Mouse (Mus musculus): Measurements from ENCODE around the gene Rad23b. TPM values are rescaled to one million over a fixed set of nuclear protein-coding genes. Genes with fewer than 3 reads are reported as not detected.

Gene Rad23b
- polyA plus RNA-seq, 1 experiment from 2014 or later, result 92.6 TPM

DNA sequence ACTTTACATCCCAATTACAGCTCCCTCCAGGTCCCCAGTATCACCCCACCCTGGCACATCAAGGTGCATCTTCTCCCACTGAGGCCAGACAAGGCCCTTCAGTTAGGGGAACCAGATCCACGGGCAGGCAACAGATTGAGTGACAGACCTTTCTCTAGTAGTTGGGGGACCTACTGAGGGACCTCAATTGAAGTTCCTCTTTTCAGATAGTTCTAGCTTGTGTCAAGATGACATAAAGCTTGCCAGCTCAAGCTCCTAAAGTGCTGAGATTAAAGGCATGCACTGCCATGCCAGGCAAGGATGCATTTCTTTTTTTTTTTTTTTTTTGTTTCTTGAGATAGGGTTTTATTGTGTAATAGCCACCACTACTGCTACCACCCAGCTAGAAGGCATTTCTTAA is 16.2 kb downstream of the Rad23b start:
- no peak overlapping the region for H3K4me3 ChIP-seq
- no peaks in the 10 kb centered on the region for H3K27me3 ChIP-seq
- 69% methylated on average over 1 of the region's 1 CpGs for WGBS
- H3K4me2 ChIP-seq, result no peak overlapping the region
- peaks cover 7% of the 10 kb centered on the region for H3K4me1 ChIP-seq (replicated peaks)
- no peak overlapping the region for H3K9ac ChIP-seq
- H3K9me3 ChIP-seq, result no peaks in the 10 kb centered on the region
- H3K36me3 ChIP-seq, result peaks cover 11% of the 10 kb centered on the region
- ATAC-seq (ENCODE audit: low FRiP score), result no peak
- H3K27ac ChIP-seq, result peak overlapping the region; percentile 37; the same call in 1 of the 2 replicates

DNA sequence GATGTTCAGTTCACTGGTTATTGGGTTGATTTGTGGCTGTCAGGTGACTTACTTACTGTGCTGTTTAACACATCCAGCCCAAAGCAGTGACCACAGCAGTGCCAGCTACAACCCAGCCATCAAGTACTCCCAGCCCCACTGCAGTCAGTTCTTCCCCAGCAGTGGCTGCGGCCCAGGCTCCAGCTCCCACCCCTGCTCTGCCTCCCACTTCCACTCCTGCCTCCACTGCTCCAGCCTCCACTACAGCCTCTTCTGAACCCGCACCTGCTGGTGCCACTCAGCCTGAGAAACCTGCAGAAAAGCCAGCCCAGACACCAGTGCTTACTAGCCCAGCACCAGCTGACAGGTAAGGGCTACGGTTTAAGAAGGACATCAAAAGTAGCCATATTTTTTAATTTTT is 20.3 kb downstream of the Rad23b start:
- Histone ChIP-seq H3K36me3 (peaks cover 19% of the 10 kb centered on the region), H3K9ac (no peak overlapping the region), H3K4me1 (replicated peaks) (peaks cover 10% of the 10 kb centered on the region), H3K9me3 (no peaks in the 10 kb centered on the region), H3K4me2 (no peak overlapping the region), H3K4me3 (no peak overlapping the region), H3K27me3 (no peaks in the 10 kb centered on the region), H3K27ac (no peak overlapping the region)
- no peak for ATAC-seq (ENCODE audit: low FRiP score)
- 97% methylated on average over 3 of the region's 3 CpGs for WGBS

DNA sequence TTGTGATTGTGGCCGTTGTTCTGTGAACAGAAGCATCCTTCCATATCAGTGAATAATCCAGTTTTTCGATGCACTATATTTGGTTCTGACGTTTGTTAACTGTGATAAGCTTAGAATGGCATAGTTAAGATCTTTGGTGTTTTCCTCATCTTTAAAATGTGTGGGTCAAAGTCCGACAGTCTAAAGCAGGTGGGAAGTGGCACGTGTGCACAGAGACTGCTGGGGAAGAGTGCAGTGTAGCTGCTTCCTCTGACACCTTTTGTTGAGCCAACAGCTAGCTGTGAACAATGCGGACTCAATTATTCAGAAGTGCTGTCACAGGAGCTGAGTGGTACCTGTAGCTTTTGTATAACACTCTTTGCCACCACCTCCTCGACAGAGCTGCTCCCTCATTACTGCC is 21.5 kb downstream of the Rad23b start:
- Histone ChIP-seq H3K9me3 (no peaks in the 10 kb centered on the region), H3K27me3 (no peaks in the 10 kb centered on the region), H3K4me1 (replicated peaks) (0 out of 2 replicates have a peak, but pooled peaks cover 3% of the 10 kb centered on the region), H3K9ac (no peak overlapping the region), H3K4me3 (no peak overlapping the region), H3K27ac (no peak overlapping the region), H3K36me3 (peaks cover 19% of the 10 kb centered on the region), H3K4me2 (no peak overlapping the region)
- WGBS, result 87% methylated on average over 7 of the region's 7 CpGs
- ATAC-seq (ENCODE audit: low FRiP score), result no peak

DNA sequence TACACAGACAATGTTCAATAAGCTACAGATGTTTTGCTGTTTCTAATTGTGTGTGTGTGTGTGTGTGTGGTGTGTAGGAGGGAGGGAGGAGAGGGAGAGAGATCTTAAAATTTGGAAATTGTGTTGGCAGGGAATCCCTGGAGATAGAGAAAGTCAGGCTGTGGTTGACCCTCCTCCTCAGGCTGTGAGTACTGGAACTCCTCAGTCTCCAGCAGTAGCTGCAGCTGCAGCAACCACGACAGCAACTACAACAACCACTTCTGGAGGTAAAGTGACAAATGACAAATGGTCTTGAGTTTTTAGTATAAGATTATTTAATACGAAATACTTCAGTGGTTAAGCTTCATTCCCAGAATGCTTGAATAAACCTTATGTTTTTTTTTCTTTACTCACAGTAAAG is 32.5 kb downstream of the Rad23b start:
- H3K36me3 ChIP-seq, result peaks cover 83% of the 10 kb centered on the region
- H3K27ac ChIP-seq, result no peak overlapping the region
- H3K4me1 ChIP-seq (replicated peaks), result no peaks in the 10 kb centered on the region
- H3K9me3 ChIP-seq, result no peaks in the 10 kb centered on the region
- WGBS, result 90% methylated on average over 2 of the region's 2 CpGs
- H3K4me3 ChIP-seq, result no peak overlapping the region
- H3K9ac ChIP-seq, result no peak overlapping the region
- H3K27me3 ChIP-seq, result no peaks in the 10 kb centered on the region
- ATAC-seq (ENCODE audit: low FRiP score), result no peak
- H3K4me2 ChIP-seq, result no peak overlapping the region

- no peak overlapping the region for H3K9ac ChIP-seq
- WGBS, result 82% methylated on average over 2 of the region's 2 CpGs
These were observed 36.9 kb downstream of the Rad23b start for GRCm38 (mm10) chr4:55386768-55387167.

GRCm38 (mm10) chr4:55391480-55391879 is 41.6 kb downstream of the Rad23b start:
- no peaks in the 10 kb centered on the region for H3K9me3 ChIP-seq
- no peaks in the 10 kb centered on the region for H3K4me1 ChIP-seq (replicated peaks)
- no peak overlapping the region for H3K4me3 ChIP-seq
- H3K27ac ChIP-seq, result no peak overlapping the region
- WGBS, result 93% methylated on average over 1 of the region's 1 CpGs
- H3K36me3 ChIP-seq, result peaks cover 27% of the 10 kb centered on the region
- no peak overlapping the region for H3K4me2 ChIP-seq
- ATAC-seq (ENCODE audit: low FRiP score), result no peak
- no peak overlapping the region for H3K9ac ChIP-seq
- no peaks in the 10 kb centered on the region for H3K27me3 ChIP-seq

More at GRCm38 (mm10) chr4:55386768-55387167, 36.9 kb downstream of the Rad23b start:
- Histone ChIP-seq H3K27me3 (no peaks in the 10 kb centered on the region), H3K9me3 (no peaks in the 10 kb centered on the region), H3K27ac (no peak overlapping the region), H3K4me2 (no peak overlapping the region), H3K4me1 (replicated peaks) (no peaks in the 10 kb centered on the region), H3K36me3 (peaks cover 64% of the 10 kb centered on the region), H3K4me3 (no peak overlapping the region)
- ATAC-seq (ENCODE audit: low FRiP score), result no peak

GRCm38 (mm10) chr4:55392445-55392844 is 42.6 kb downstream of the Rad23b start:
- no peak overlapping the region for H3K27ac ChIP-seq
- H3K4me3 ChIP-seq, result no peak overlapping the region
- no peaks in the 10 kb centered on the region for H3K27me3 ChIP-seq
- H3K4me2 ChIP-seq, result no peak overlapping the region
- no peak overlapping the region for H3K9ac ChIP-seq
- ATAC-seq (ENCODE audit: low FRiP score), result no peak
- 91% methylated on average over 7 of the region's 7 CpGs for WGBS
- peaks cover 20% of the 10 kb centered on the region for H3K36me3 ChIP-seq
- H3K4me1 ChIP-seq (replicated peaks), result no peaks in the 10 kb centered on the region
- H3K9me3 ChIP-seq, result no peaks in the 10 kb centered on the region

GRCm38 (mm10) chr4:55397911-55398762 is 48.3 kb downstream of the Rad23b start:
- Histone ChIP-seq H3K9me3 (no peaks in the 10 kb centered on the region), H3K4me1 (replicated peaks) (no peaks in the 10 kb centered on the region), H3K27me3 (no peaks in the 10 kb centered on the region), H3K4me2 (no peak overlapping the region), H3K27ac (no peak overlapping the region), H3K4me3 (no peak overlapping the region), H3K9ac (no peak overlapping the region), H3K36me3 (no peaks in the 10 kb centered on the region; the same call in 1 of the 2 replicates)
- WGBS, result 49% methylated on average over 17 of the region's 17 CpGs
- ATAC-seq (ENCODE audit: low FRiP score), result no peak

DNA sequence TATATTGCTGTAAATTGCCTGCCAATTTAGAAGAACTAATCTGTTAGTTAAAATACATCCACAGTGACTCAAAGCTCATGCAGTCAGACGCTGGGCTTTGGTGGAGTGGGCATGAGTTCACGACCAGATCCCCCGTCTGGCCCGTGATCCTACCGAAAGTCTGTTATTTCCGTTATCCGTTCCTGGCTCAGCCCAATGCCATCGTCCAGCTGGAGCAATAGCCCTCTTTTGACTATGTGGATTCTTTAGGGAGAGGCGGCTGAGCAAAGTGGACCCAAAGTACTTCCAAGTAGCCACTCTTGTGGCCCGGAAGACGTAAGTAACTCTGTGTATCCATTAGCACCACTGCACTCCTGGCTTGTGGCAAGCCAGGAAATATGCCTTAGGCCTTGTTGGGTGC is 49.1 kb downstream of the Rad23b start:
- no peak overlapping the region for H3K4me2 ChIP-seq
- no peak overlapping the region for H3K9ac ChIP-seq
- 93% methylated on average over 11 of the region's 11 CpGs for WGBS
- no peak overlapping the region for H3K27ac ChIP-seq
- H3K4me3 ChIP-seq, result no peak overlapping the region
- H3K27me3 ChIP-seq, result no peaks in the 10 kb centered on the region
- H3K36me3 ChIP-seq, result no peaks in the 10 kb centered on the region
- ATAC-seq (ENCODE audit: low FRiP score), result no peak
- H3K4me1 ChIP-seq (replicated peaks), result no peaks in the 10 kb centered on the region
- H3K9me3 ChIP-seq, result no peaks in the 10 kb centered on the region

GRCm38 (mm10) chr4:55405329-55405728 is 55.5 kb downstream of the Rad23b start:
- Histone ChIP-seq H3K9me3 (no peaks in the 10 kb centered on the region), H3K9ac (no peak overlapping the region), H3K4me1 (replicated peaks) (no peaks in the 10 kb centered on the region), H3K27me3 (no peaks in the 10 kb centered on the region), H3K4me3 (no peak overlapping the region), H3K36me3 (no peaks in the 10 kb centered on the region), H3K4me2 (no peak overlapping the region), H3K27ac (no peak overlapping the region)
- 24% methylated on average over 3 of the region's 3 CpGs for WGBS
- no peak for ATAC-seq (ENCODE audit: low FRiP score)

GRCm38 (mm10) chr4:55406558-55406957 is 56.7 kb downstream of the Rad23b start:
- H3K9me3 ChIP-seq, result no peaks in the 10 kb centered on the region
- no peaks in the 10 kb centered on the region for H3K36me3 ChIP-seq
- H3K27me3 ChIP-seq, result no peaks in the 10 kb centered on the region
- no peak for ATAC-seq (ENCODE audit: low FRiP score)
- H3K4me1 ChIP-seq (replicated peaks), result no peaks in the 10 kb centered on the region
- 95% methylated on average over 1 of the region's 1 CpGs for WGBS
- H3K27ac ChIP-seq, result no peak overlapping the region
- no peak overlapping the region for H3K4me2 ChIP-seq
- no peak overlapping the region for H3K4me3 ChIP-seq
- no peak overlapping the region for H3K9ac ChIP-seq

DNA sequence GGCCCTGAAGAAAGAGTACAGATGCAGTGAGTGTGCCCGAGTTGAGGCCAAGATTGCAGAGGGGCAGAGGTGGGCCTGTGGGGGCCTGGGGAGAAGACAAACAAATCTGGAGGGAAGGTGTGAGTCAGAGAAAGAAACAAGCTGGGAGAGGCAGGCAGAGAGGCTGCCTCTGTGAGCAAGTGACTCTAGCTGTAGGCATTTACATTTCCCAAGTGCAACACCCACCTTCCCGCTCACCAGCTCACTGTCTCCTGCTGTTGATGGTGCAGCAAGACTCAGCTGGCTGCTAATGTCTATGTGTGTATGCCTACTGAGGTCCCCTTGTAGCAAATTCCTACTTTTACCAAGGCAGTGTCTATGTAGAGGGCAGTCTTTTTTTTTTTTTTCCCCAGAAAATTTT is 58.2 kb downstream of the Rad23b start:
- Histone ChIP-seq H3K9ac (no peak overlapping the region), H3K27me3 (no peaks in the 10 kb centered on the region), H3K27ac (no peak overlapping the region), H3K4me3 (no peak overlapping the region), H3K36me3 (no peaks in the 10 kb centered on the region), H3K4me2 (no peak overlapping the region), H3K4me1 (replicated peaks) (no peaks in the 10 kb centered on the region), H3K9me3 (no peaks in the 10 kb centered on the region)
- WGBS, result 63% methylated on average over 2 of the region's 2 CpGs
- ATAC-seq (ENCODE audit: low FRiP score), result no peak

- no peaks in the 10 kb centered on the region for H3K4me1 ChIP-seq (replicated peaks)
- 95% methylated on average over 16 of the region's 16 CpGs for WGBS
These were observed 59.2 kb downstream of the Rad23b start for GRCm38 (mm10) chr4:55409025-55409424.

More at GRCm38 (mm10) chr4:55409025-55409424, 59.2 kb downstream of the Rad23b start:
- ATAC-seq (ENCODE audit: low FRiP score), result no peak
- no peaks in the 10 kb centered on the region for H3K36me3 ChIP-seq
- H3K27me3 ChIP-seq, result no peaks in the 10 kb centered on the region
- no peak overlapping the region for H3K9ac ChIP-seq
- no peak overlapping the region for H3K4me2 ChIP-seq
- no peak overlapping the region for H3K27ac ChIP-seq
- H3K4me3 ChIP-seq, result no peak overlapping the region
- no peaks in the 10 kb centered on the region for H3K9me3 ChIP-seq
